Mouse (Mus musculus) midbrain, embryonic 15.5 days (tissue): ENCODE measurements around the gene Evi2b. TPM values are rescaled to one million over a fixed set of nuclear protein-coding genes. Genes with fewer than 3 reads are reported as not detected.

Source experiments
- ATAC-seq: fragments of 200-750 bp; cut with Nextera tagmentation; replicated peaks from 2 replicates; pipeline ENCODE4 v1.8.0; 2017; ENCODE audit warnings: moderate TSS enrichment
- H3K27ac ChIP-seq: fragments of 300-500 bp; sonication (generic); 2 replicates; pipeline ENCODE4 v1.5.1; 2015; ENCODE audit warnings: mild to moderate bottlenecking, inconsistent platforms
- H3K27me3 ChIP-seq: fragments of 300-500 bp; sonication (generic); replicated peaks from 2 replicates; pipeline ENCODE4 v1.6.1; 2015; ENCODE audit warnings: inconsistent platforms
- H3K36me3 ChIP-seq: fragments of 300-500 bp; sonication (generic); replicated peaks from 2 replicates; pipeline ENCODE4 v1.6.1; 2015; ENCODE audit warnings: inconsistent platforms
- H3K4me1 ChIP-seq: fragments of 300-500 bp; sonication (generic); 2 replicates; pipeline ENCODE4 v1.6.1; 2015; ENCODE audit warnings: inconsistent platforms
- H3K4me2 ChIP-seq: fragments of 300-500 bp; sonication (generic); 2 replicates; pipeline ENCODE4 v1.6.1; 2015; ENCODE audit warnings: inconsistent platforms, mild to moderate bottlenecking, moderate library complexity
- H3K4me3 ChIP-seq: fragments of 300-500 bp; sonication (generic); 2 replicates; pipeline ENCODE4 v1.5.1; 2015; ENCODE audit warnings: mild to moderate bottlenecking, inconsistent platforms
- H3K9ac ChIP-seq: fragments of 300-500 bp; sonication (generic); 2 replicates; pipeline ENCODE4 v1.6.1; 2015; ENCODE audit warnings: mild to moderate bottlenecking, inconsistent platforms
- H3K9me3 ChIP-seq: fragments of 300-500 bp; sonication (generic); 2 replicates; pipeline ENCODE4 v1.6.1; 2016; ENCODE audit warnings: inconsistent platforms
- WGBS: fragments of 180-500 bp; shearing (Covaris S2); methylation state at CpG from one replicate; pipeline ENCODE4 v1.1.7; 2015; ENCODE audit warnings: mixed read lengths; 5-methylcytosine and 5-hydroxymethylcytosine counted together
- polyA plus RNA-seq: library from polyadenylated mRNA; unstranded; fragments of >200 nt; fragmentation: Nextera tagmentation; extraction: Ambion mirVana; gene quantifications from 2 replicates; pipeline ENCODE4 v1.2.1, GENCODE M21; 2015

The Evi2b gene
- polyA plus RNA-seq, 1 experiment from 2014 or later: not detected

GRCm38 (mm10) chr11:79519299-79519698 is 4.3 kb downstream of the Evi2b start:
- no peaks in the 10 kb centered on the region for H3K4me1 ChIP-seq
- no peak overlapping the region for H3K27ac ChIP-seq
- no peak overlapping the region for H3K9ac ChIP-seq
- H3K36me3 ChIP-seq: no peaks in the 10 kb centered on the region
- ATAC-seq: no peak
- no peaks in the 10 kb centered on the region for H3K9me3 ChIP-seq
- WGBS: 84% methylated on average over 6 of the region's 6 CpGs
- no peak overlapping the region for H3K4me2 ChIP-seq
- H3K27me3 ChIP-seq: no peaks in the 10 kb centered on the region
- H3K4me3 ChIP-seq: no peak overlapping the region

- 99% methylated on average over 2 of the region's 2 CpGs for WGBS
- no peak overlapping the region for H3K4me2 ChIP-seq
- no peak for ATAC-seq
Measured at GRCm38 (mm10) chr11:79515798-79516197, 7.8 kb downstream of the Evi2b start.

GRCm38 (mm10) chr11:79515331-79515730 is 8.2 kb downstream of the Evi2b start:
- Histone ChIP-seq H3K9ac (no peak overlapping the region), H3K27ac (no peak overlapping the region), H3K4me3 (no peak overlapping the region), H3K4me2 (no peak overlapping the region), H3K4me1 (no peaks in the 10 kb centered on the region), H3K36me3 (no peaks in the 10 kb centered on the region), H3K9me3 (no peaks in the 10 kb centered on the region), H3K27me3 (no peaks in the 10 kb centered on the region)
- WGBS: 80% methylated on average over 6 of the region's 6 CpGs
- no peak for ATAC-seq

More at GRCm38 (mm10) chr11:79515798-79516197, 7.8 kb downstream of the Evi2b start:
- Histone ChIP-seq H3K36me3 (no peaks in the 10 kb centered on the region), H3K4me1 (no peaks in the 10 kb centered on the region), H3K9ac (no peak overlapping the region), H3K4me3 (no peak overlapping the region), H3K27me3 (no peaks in the 10 kb centered on the region), H3K27ac (no peak overlapping the region), H3K9me3 (no peaks in the 10 kb centered on the region)

GRCm38 (mm10) chr11:79511970-79512369 is 11.6 kb downstream of the Evi2b start:
- H3K27me3 ChIP-seq: no peaks in the 10 kb centered on the region
- H3K9ac ChIP-seq: no peak overlapping the region
- ATAC-seq: no peak
- no peaks in the 10 kb centered on the region for H3K9me3 ChIP-seq
- no peaks in the 10 kb centered on the region for H3K36me3 ChIP-seq
- H3K27ac ChIP-seq: no peak overlapping the region
- H3K4me1 ChIP-seq: no peaks in the 10 kb centered on the region
- H3K4me3 ChIP-seq: no peak overlapping the region
- 94% methylated on average over 3 of the region's 3 CpGs for WGBS
- no peak overlapping the region for H3K4me2 ChIP-seq

DNA sequence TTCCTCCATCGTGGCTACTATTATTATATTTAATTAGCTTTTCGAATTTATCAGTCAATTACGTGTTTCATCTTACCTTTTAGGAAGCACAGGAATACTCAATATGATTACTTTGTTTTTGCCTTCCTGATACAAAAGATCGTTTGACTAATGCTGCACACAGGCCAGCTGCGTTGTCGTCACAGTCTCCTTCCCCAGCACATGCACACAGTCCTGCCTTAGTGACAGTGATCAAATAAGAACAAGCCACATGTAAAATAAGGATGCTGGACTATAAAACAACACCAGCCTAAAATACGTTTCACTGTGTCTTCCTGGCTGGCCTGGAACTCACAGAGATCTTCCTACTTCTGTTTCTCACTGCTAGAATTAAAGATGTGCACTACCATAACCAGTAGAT is 19.1 kb downstream of the Evi2b start:
- Histone ChIP-seq H3K27ac (no peak overlapping the region), H3K9me3 (no peaks in the 10 kb centered on the region), H3K9ac (no peak overlapping the region), H3K27me3 (no peaks in the 10 kb centered on the region), H3K4me2 (no peak overlapping the region), H3K36me3 (no peaks in the 10 kb centered on the region), H3K4me1 (peaks cover 11% of the 10 kb centered on the region), H3K4me3 (no peak overlapping the region)
- no peak for ATAC-seq
- WGBS: 63% methylated on average over 7 of the region's 7 CpGs

- Histone ChIP-seq H3K27me3 (no peaks in the 10 kb centered on the region), H3K4me2 (peak within 1 kb of the TSS; percentile 30), H3K9ac (no peak within 1 kb of the TSS), H3K9me3 (no peaks in the 10 kb centered on the region), H3K36me3 (no peaks in the 10 kb centered on the region), H3K4me3 (no peak within 1 kb of the TSS), H3K27ac (peak within 1 kb of the TSS; percentile 55; the same call in 1 of the 2 replicates), H3K4me1 (peaks cover 11% of the 10 kb centered on the region)
- no peak for ATAC-seq
- 19% methylated on average over 8 of the region's 8 CpGs for WGBS
Measured at GRCm38 (mm10) chr11:79503845-79504244, 19.7 kb downstream of the Evi2b start, which contains the start of gene Omg. Omg (minus strand) TSS chr11:79504084.

- Histone ChIP-seq H3K36me3 (no peaks in the 10 kb centered on the region), H3K9ac (no peak overlapping the region), H3K4me2 (peak overlapping the region; percentile 26; the same call in 1 of the 2 replicates), H3K9me3 (no peaks in the 10 kb centered on the region), H3K4me3 (no peak overlapping the region), H3K27ac (peak overlapping the region; percentile 42), H3K27me3 (no peaks in the 10 kb centered on the region), H3K4me1 (peaks cover 11% of the 10 kb centered on the region)
- WGBS: 8% methylated on average over 2 of the region's 2 CpGs
- ATAC-seq: no peak
Measured at GRCm38 (mm10) chr11:79502917-79503316, 20.6 kb downstream of the Evi2b start.

- WGBS: 69% methylated on average over 10 of the region's 10 CpGs
- no peaks in the 10 kb centered on the region for H3K9me3 ChIP-seq
- H3K9ac ChIP-seq: no peak overlapping the region
- no peak for ATAC-seq
- H3K27ac ChIP-seq: no peak overlapping the region
- no peaks in the 10 kb centered on the region; the same call in 1 of the 2 replicates for H3K36me3 ChIP-seq
- H3K27me3 ChIP-seq: no peaks in the 10 kb centered on the region
- H3K4me3 ChIP-seq: no peak overlapping the region
- 0 out of 2 replicates have a peak, but pooled peaks cover 3% of the 10 kb centered on the region for H3K4me1 ChIP-seq
- no peak overlapping the region for H3K4me2 ChIP-seq
Measured at GRCm38 (mm10) chr11:79494976-79495800, 28.4 kb downstream of the Evi2b start.

GRCm38 (mm10) chr11:79484721-79485120 is 38.8 kb downstream of the Evi2b start:
- Histone ChIP-seq H3K4me3 (no peak overlapping the region), H3K36me3 (no peaks in the 10 kb centered on the region), H3K4me2 (no peak overlapping the region), H3K9ac (no peak overlapping the region), H3K9me3 (no peaks in the 10 kb centered on the region), H3K27ac (no peak overlapping the region), H3K27me3 (no peaks in the 10 kb centered on the region), H3K4me1 (no peaks in the 10 kb centered on the region)
- no peak for ATAC-seq

- Histone ChIP-seq H3K36me3 (no peaks in the 10 kb centered on the region), H3K4me2 (no peak overlapping the region), H3K9ac (no peak overlapping the region), H3K9me3 (no peaks in the 10 kb centered on the region), H3K4me1 (no peaks in the 10 kb centered on the region), H3K27ac (no peak overlapping the region), H3K4me3 (no peak overlapping the region), H3K27me3 (no peaks in the 10 kb centered on the region)
- WGBS: 90% methylated on average over 7 of the region's 7 CpGs
- no peak for ATAC-seq
Measured at GRCm38 (mm10) chr11:79483876-79484528, 39.6 kb downstream of the Evi2b start.

- Histone ChIP-seq H3K36me3 (no peaks in the 10 kb centered on the region), H3K4me2 (no peak overlapping the region), H3K4me1 (no peaks in the 10 kb centered on the region), H3K9ac (no peak overlapping the region), H3K27ac (no peak overlapping the region), H3K4me3 (no peak overlapping the region), H3K9me3 (no peaks in the 10 kb centered on the region), H3K27me3 (no peaks in the 10 kb centered on the region)
- WGBS: 91% methylated on average over 6 of the region's 6 CpGs
- no peak for ATAC-seq
Measured at GRCm38 (mm10) chr11:79483392-79483791, 40.2 kb downstream of the Evi2b start.

- Histone ChIP-seq H3K4me1 (no peaks in the 10 kb centered on the region), H3K27ac (no peak overlapping the region)
Measured at GRCm38 (mm10) chr11:79468097-79468496, 55.5 kb downstream of the Evi2b start.

More at GRCm38 (mm10) chr11:79468097-79468496, 55.5 kb downstream of the Evi2b start:
- Histone ChIP-seq H3K4me3 (no peak overlapping the region), H3K9me3 (no peaks in the 10 kb centered on the region), H3K4me2 (no peak overlapping the region), H3K27me3 (no peaks in the 10 kb centered on the region), H3K9ac (no peak overlapping the region), H3K36me3 (peaks cover 26% of the 10 kb centered on the region; the same call in 1 of the 2 replicates)
- WGBS: 88% methylated on average over 1 of the region's 1 CpGs
- no peak for ATAC-seq
